Mouse (Mus musculus): ENCODE data around the gene Hilpda. TPM values are rescaled to one million over a fixed set of nuclear protein-coding genes. Genes with fewer than 3 reads are reported as not detected.

Gene Hilpda
- polyA plus RNA-seq (2012; rRNA removed): 5.5 and 5.8 TPM in 2 replicates

- under 1% methylated on average over 46 of the region's 46 CpGs for WGBS
- Histone ChIP-seq H3K4me3 (ENCODE audit: low read depth, low read length) (peak within 1 kb of the TSS; percentile 81), H3K27me3 (ENCODE audit: control insufficient read depth, insufficient read depth, low read length) (no peaks in the 10 kb centered on the region), H3K36me3 (ENCODE audit: control insufficient read depth, insufficient read depth, low read length) (no peaks in the 10 kb centered on the region), H3K27ac (ENCODE audit: insufficient read depth, low read depth, low read length) (peak within 1 kb of the TSS; percentile 51; the same call in 1 of the 2 replicates), H3K4me1 (ENCODE audit: control insufficient read depth, insufficient read depth, insufficient read length, low read length) (peaks cover 4% of the 10 kb centered on the region)
- TF ChIP-seq POLR2A (IDR thresholded peaks at IDR 0.05; ENCODE audit: low read depth, low read length) (peak; percentile 54), CTCF (IDR thresholded peaks at IDR 0.05; ENCODE audit: extremely low read depth, insufficient read length, insufficient replicate concordance, low read depth, low read length) (0 out of 2 replicates have a peak, but pooled peaks have one; percentile 10)
These were observed at the start of gene Hilpda for GRCm38 (mm10) chr6:29272312-29273072. Hilpda (plus strand) TSS chr6:29272488.

- peaks cover 3% of the 10 kb centered on the region; the same call in 1 of the 2 replicates for H3K4me1 ChIP-seq (ENCODE audit: control insufficient read depth, insufficient read depth, insufficient read length, low read length)
- H3K27ac ChIP-seq (ENCODE audit: insufficient read depth, low read depth, low read length): no peak overlapping the region
- H3K27me3 ChIP-seq (ENCODE audit: control insufficient read depth, insufficient read depth, low read length): no peaks in the 10 kb centered on the region
- no peak overlapping the region for H3K4me3 ChIP-seq (ENCODE audit: low read depth, low read length)
- TF ChIP-seq CTCF (IDR thresholded peaks at IDR 0.05; ENCODE audit: extremely low read depth, insufficient read length, insufficient replicate concordance, low read depth, low read length): no peak
- TF ChIP-seq POLR2A (IDR thresholded peaks at IDR 0.05; ENCODE audit: low read depth, low read length): no peak
- WGBS: 67% methylated on average over 6 of the region's 6 CpGs
- no peaks in the 10 kb centered on the region for H3K36me3 ChIP-seq (ENCODE audit: control insufficient read depth, insufficient read depth, low read length)
These were observed 42.9 kb upstream of the Hilpda start for GRCm38 (mm10) chr6:29229265-29229913.

GRCm38 (mm10) chr6:29230386-29230785, 41.9 kb upstream of the Hilpda start:
- Histone ChIP-seq H3K4me1 (ENCODE audit: control insufficient read depth, insufficient read depth, insufficient read length, low read length) (peaks cover 3% of the 10 kb centered on the region; the same call in 1 of the 2 replicates), H3K27me3 (ENCODE audit: control insufficient read depth, insufficient read depth, low read length) (no peaks in the 10 kb centered on the region), H3K27ac (ENCODE audit: insufficient read depth, low read depth, low read length) (no peak overlapping the region), H3K36me3 (ENCODE audit: control insufficient read depth, insufficient read depth, low read length) (no peaks in the 10 kb centered on the region), H3K4me3 (ENCODE audit: low read depth, low read length) (no peak overlapping the region)
- TF ChIP-seq CTCF (IDR thresholded peaks at IDR 0.05; ENCODE audit: extremely low read depth, insufficient read length, insufficient replicate concordance, low read depth, low read length): no peak
- no peak for TF ChIP-seq POLR2A (IDR thresholded peaks at IDR 0.05; ENCODE audit: low read depth, low read length)
- 73% methylated on average over 6 of the region's 6 CpGs for WGBS

GRCm38 (mm10) chr6:29231799-29232198, 40.5 kb upstream of the Hilpda start:
- no peak overlapping the region for H3K27ac ChIP-seq (ENCODE audit: insufficient read depth, low read depth, low read length)
- no peaks in the 10 kb centered on the region for H3K27me3 ChIP-seq (ENCODE audit: control insufficient read depth, insufficient read depth, low read length)
- H3K4me3 ChIP-seq (ENCODE audit: low read depth, low read length): no peak overlapping the region
- TF ChIP-seq CTCF (IDR thresholded peaks at IDR 0.05; ENCODE audit: extremely low read depth, insufficient read length, insufficient replicate concordance, low read depth, low read length) (no peak), POLR2A (IDR thresholded peaks at IDR 0.05; ENCODE audit: low read depth, low read length) (no peak)
- H3K36me3 ChIP-seq (ENCODE audit: control insufficient read depth, insufficient read depth, low read length): no peaks in the 10 kb centered on the region
- peaks cover 3% of the 10 kb centered on the region; the same call in 1 of the 2 replicates for H3K4me1 ChIP-seq (ENCODE audit: control insufficient read depth, insufficient read depth, insufficient read length, low read length)
- 70% methylated on average over 3 of the region's 3 CpGs for WGBS

GRCm38 (mm10) chr6:29232321-29232720, 40.0 kb upstream of the Hilpda start:
- Histone ChIP-seq H3K36me3 (ENCODE audit: control insufficient read depth, insufficient read depth, low read length) (no peaks in the 10 kb centered on the region), H3K4me1 (ENCODE audit: control insufficient read depth, insufficient read depth, insufficient read length, low read length) (peaks cover 3% of the 10 kb centered on the region; the same call in 1 of the 2 replicates), H3K27me3 (ENCODE audit: control insufficient read depth, insufficient read depth, low read length) (no peaks in the 10 kb centered on the region), H3K4me3 (ENCODE audit: low read depth, low read length) (no peak overlapping the region), H3K27ac (ENCODE audit: insufficient read depth, low read depth, low read length) (no peak overlapping the region)
- TF ChIP-seq CTCF (IDR thresholded peaks at IDR 0.05; ENCODE audit: extremely low read depth, insufficient read length, insufficient replicate concordance, low read depth, low read length) (no peak), POLR2A (IDR thresholded peaks at IDR 0.05; ENCODE audit: low read depth, low read length) (no peak)
- WGBS: 64% methylated on average over 6 of the region's 6 CpGs

- Histone ChIP-seq H3K27ac (ENCODE audit: insufficient read depth, low read depth, low read length) (no peak overlapping the region), H3K36me3 (ENCODE audit: control insufficient read depth, insufficient read depth, low read length) (no peaks in the 10 kb centered on the region), H3K27me3 (ENCODE audit: control insufficient read depth, insufficient read depth, low read length) (no peaks in the 10 kb centered on the region), H3K4me1 (ENCODE audit: control insufficient read depth, insufficient read depth, insufficient read length, low read length) (peaks cover 3% of the 10 kb centered on the region; the same call in 1 of the 2 replicates), H3K4me3 (ENCODE audit: low read depth, low read length) (no peak overlapping the region)
- 56% methylated on average over 3 of the region's 3 CpGs for WGBS
- TF ChIP-seq CTCF (IDR thresholded peaks at IDR 0.05; ENCODE audit: extremely low read depth, insufficient read length, insufficient replicate concordance, low read depth, low read length) (no peak), POLR2A (IDR thresholded peaks at IDR 0.05; ENCODE audit: low read depth, low read length) (no peak)
These were observed 38.6 kb upstream of the Hilpda start for GRCm38 (mm10) chr6:29233710-29234109.

- TF ChIP-seq POLR2A (IDR thresholded peaks at IDR 0.05; ENCODE audit: low read depth, low read length) (no peak), CTCF (IDR thresholded peaks at IDR 0.05; ENCODE audit: extremely low read depth, insufficient read length, insufficient replicate concordance, low read depth, low read length) (peak; percentile 63; the same call in 1 of the 2 replicates)
- no peak overlapping the region for H3K27ac ChIP-seq (ENCODE audit: insufficient read depth, low read depth, low read length)
- no peak overlapping the region for H3K4me3 ChIP-seq (ENCODE audit: low read depth, low read length)
- no peaks in the 10 kb centered on the region for H3K27me3 ChIP-seq (ENCODE audit: control insufficient read depth, insufficient read depth, low read length)
- H3K36me3 ChIP-seq (ENCODE audit: control insufficient read depth, insufficient read depth, low read length): no peaks in the 10 kb centered on the region
- H3K4me1 ChIP-seq (ENCODE audit: control insufficient read depth, insufficient read depth, insufficient read length, low read length): peaks cover 3% of the 10 kb centered on the region; the same call in 1 of the 2 replicates
- WGBS: 30% methylated on average over 8 of the region's 8 CpGs
These were observed 38.0 kb upstream of the Hilpda start for GRCm38 (mm10) chr6:29234272-29234671.

Measured in small intestine, adult 2 months (tissue).